Mouse (Mus musculus): ENCODE measurements around the gene Skap1. TPM values are rescaled to one million over a fixed set of nuclear protein-coding genes. Genes with fewer than 3 reads are reported as not detected.
A peak's percentile ranks its signal among the peaks of the same experiment; 100 is the strongest.

Gene Skap1
- polyA plus RNA-seq, 1 experiment from 2014 or later, result 7.9 TPM

DNA sequence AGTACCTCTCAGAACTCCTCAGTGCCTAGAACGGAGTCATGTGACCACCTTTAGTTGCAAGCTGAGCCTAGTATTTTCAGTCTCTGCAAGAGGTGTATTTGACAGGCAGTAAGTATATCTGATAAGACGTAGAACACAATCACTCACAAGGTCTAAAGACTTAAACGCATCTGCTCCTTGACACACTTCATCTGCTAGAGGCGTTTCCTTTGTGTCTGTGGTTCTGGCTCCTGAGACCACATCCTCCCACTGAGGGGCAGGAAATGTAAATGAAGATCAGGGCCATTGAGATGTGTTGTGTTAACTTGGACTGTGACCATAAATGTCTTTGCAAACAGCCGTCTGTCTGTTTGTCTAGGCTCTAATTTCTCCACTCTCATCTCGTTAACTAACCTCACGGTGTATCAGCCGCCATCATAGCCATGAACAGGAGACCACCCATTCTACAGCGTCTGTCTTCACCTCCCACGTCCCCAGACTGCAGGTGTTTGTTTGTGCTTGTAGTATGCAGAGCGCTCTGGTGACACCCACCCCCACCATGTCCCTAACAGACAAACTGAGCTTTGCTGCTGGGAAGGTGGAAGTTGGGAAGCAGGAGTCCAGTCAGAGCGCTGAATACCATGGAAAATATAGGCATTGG is 22.7 kb upstream of the Skap1 start:
- no peak overlapping the region for H3K4me2 ChIP-seq
- H3K27ac ChIP-seq (replicated peaks), result no peak overlapping the region
- no peak for ATAC-seq (ENCODE audit: low FRiP score)
- H3K9ac ChIP-seq (replicated peaks), result no peak overlapping the region
- H3K27me3 ChIP-seq (replicated peaks), result no peaks in the 10 kb centered on the region
- 60% methylated on average over 12 of the region's 12 CpGs for WGBS
- no peaks in the 10 kb centered on the region for H3K9me3 ChIP-seq (replicated peaks)
- H3K4me3 ChIP-seq (replicated peaks), result no peak overlapping the region
- peaks cover 16% of the 10 kb centered on the region for H3K4me1 ChIP-seq
- H3K36me3 ChIP-seq, result no peaks in the 10 kb centered on the region

DNA sequence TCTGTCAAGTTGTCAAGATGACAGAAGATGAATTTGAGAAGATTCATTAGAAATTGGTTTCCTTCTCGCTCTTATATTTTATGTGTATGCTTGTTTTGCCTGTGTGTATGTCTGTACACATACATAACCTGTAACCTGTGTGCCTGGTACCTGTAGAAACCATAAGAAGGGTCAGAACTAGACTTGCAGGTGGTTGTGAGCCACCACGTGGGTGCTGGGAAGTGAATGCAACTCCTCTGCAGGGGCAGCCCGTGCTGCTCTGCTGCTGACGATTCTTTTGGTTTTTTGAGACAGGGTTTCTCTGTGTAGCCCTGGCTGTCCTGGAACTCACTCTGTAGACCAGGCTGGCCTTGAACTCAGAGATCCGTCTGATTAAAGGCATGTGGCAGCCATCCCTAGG is 21.9 kb upstream of the Skap1 start:
- H3K4me3 ChIP-seq (replicated peaks), result no peak overlapping the region
- no peak overlapping the region for H3K27ac ChIP-seq (replicated peaks)
- no peak overlapping the region for H3K9ac ChIP-seq (replicated peaks)
- no peaks in the 10 kb centered on the region for H3K36me3 ChIP-seq
- 84% methylated on average over 5 of the region's 5 CpGs for WGBS
- no peak overlapping the region for H3K4me2 ChIP-seq
- peaks cover 13% of the 10 kb centered on the region for H3K4me1 ChIP-seq
- no peaks in the 10 kb centered on the region for H3K9me3 ChIP-seq (replicated peaks)
- H3K27me3 ChIP-seq (replicated peaks), result no peaks in the 10 kb centered on the region
- no peak for ATAC-seq (ENCODE audit: low FRiP score)

DNA sequence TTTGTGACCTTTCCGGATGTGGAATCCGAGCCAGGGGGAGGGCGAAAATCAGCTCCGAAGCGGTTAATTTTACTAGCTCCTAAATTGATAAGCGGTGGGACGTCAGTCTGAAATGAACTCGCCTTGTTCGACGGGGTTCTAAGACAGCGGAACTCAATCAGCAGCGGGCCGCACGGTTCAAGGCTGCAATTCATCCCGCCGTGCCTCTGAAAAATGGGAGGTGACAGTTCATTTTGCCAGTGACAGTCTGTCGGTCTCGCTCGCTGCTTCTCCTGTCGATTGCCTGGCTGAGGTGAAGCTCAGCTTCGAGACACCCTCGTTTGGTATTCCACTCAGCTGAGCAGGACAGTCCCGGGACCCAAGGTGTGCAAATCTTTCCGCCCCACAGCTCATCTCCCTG is 16.5 kb upstream of the Skap1 start:
- no peak overlapping the region for H3K9ac ChIP-seq (replicated peaks)
- no peaks in the 10 kb centered on the region for H3K9me3 ChIP-seq (replicated peaks)
- WGBS, result 44% methylated on average over 24 of the region's 24 CpGs
- H3K27me3 ChIP-seq (replicated peaks), result no peaks in the 10 kb centered on the region
- ATAC-seq (ENCODE audit: low FRiP score), result no peak
- H3K4me2 ChIP-seq, result no peak overlapping the region
- H3K27ac ChIP-seq (replicated peaks), result no peak overlapping the region
- H3K4me1 ChIP-seq, result peaks cover 9% of the 10 kb centered on the region; the same call in 1 of the 2 replicates
- no peak overlapping the region for H3K4me3 ChIP-seq (replicated peaks)
- no peaks in the 10 kb centered on the region for H3K36me3 ChIP-seq

DNA sequence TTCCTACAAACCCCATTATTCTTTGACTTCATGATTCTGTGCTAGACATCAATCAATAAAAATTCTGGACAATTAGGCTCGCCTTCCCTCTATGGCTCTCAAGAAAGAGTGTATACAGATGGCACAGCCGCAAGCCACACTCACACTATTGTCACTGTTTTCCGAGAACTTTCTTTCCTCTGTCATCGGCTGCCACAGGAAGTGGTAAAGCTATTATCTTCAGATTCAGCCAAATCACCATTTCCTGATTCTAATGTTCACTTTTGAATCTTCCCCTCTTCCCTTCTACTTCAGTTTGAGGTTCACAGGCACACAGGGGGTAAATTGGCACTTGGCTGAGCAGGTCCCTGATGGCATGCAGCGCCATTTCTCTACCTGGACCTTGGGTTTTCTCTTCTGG is 9.3 kb upstream of the Skap1 start:
- Histone ChIP-seq H3K4me3 (replicated peaks) (no peak overlapping the region), H3K36me3 (no peaks in the 10 kb centered on the region), H3K4me2 (no peak overlapping the region), H3K9ac (replicated peaks) (no peak overlapping the region), H3K27me3 (replicated peaks) (no peaks in the 10 kb centered on the region), H3K4me1 (peaks cover 25% of the 10 kb centered on the region), H3K9me3 (replicated peaks) (no peaks in the 10 kb centered on the region), H3K27ac (replicated peaks) (no peak overlapping the region)
- 71% methylated on average over 5 of the region's 5 CpGs for WGBS
- ATAC-seq (ENCODE audit: low FRiP score), result no peak

DNA sequence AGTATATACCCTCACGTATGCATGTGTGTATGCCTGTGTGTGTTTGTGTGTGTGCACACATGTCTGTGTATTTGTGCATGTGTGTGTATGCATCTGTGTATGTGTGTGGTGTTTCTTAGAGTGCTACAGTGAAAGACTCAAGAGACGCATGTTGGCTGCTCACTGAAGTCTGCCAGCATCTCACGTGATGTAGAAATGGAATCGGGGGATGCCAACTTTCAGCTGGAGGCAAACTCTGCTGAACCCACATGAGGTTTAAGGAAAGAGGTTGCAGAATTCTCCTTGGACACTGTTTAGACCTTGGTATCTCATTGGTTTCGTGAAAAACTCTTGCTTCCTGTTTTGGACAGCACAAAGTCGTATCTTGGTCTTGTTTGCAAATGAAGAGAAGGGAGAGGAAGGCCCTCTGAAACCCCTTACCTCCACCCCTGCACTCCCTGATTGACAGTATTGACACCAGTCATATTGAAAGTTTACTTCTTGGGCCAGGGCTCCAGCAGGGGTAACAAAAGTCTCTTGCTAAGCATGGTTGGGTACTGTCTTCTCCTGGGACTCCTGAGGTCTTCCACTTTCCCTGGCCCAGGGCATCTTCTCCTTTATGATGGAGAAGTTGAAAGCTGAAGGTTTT is 8.6 kb upstream of the Skap1 start:
- ATAC-seq (ENCODE audit: low FRiP score), result no peak
- H3K4me2 ChIP-seq, result no peak overlapping the region
- WGBS, result 80% methylated on average over 6 of the region's 6 CpGs
- H3K27me3 ChIP-seq (replicated peaks), result no peaks in the 10 kb centered on the region
- no peak overlapping the region for H3K4me3 ChIP-seq (replicated peaks)
- H3K4me1 ChIP-seq, result peaks cover 25% of the 10 kb centered on the region
- H3K36me3 ChIP-seq, result no peaks in the 10 kb centered on the region
- H3K9ac ChIP-seq (replicated peaks), result no peak overlapping the region
- H3K9me3 ChIP-seq (replicated peaks), result no peaks in the 10 kb centered on the region
- peak overlapping the region; percentile 70; the same call in 1 of the 2 replicates for H3K27ac ChIP-seq (replicated peaks)

DNA sequence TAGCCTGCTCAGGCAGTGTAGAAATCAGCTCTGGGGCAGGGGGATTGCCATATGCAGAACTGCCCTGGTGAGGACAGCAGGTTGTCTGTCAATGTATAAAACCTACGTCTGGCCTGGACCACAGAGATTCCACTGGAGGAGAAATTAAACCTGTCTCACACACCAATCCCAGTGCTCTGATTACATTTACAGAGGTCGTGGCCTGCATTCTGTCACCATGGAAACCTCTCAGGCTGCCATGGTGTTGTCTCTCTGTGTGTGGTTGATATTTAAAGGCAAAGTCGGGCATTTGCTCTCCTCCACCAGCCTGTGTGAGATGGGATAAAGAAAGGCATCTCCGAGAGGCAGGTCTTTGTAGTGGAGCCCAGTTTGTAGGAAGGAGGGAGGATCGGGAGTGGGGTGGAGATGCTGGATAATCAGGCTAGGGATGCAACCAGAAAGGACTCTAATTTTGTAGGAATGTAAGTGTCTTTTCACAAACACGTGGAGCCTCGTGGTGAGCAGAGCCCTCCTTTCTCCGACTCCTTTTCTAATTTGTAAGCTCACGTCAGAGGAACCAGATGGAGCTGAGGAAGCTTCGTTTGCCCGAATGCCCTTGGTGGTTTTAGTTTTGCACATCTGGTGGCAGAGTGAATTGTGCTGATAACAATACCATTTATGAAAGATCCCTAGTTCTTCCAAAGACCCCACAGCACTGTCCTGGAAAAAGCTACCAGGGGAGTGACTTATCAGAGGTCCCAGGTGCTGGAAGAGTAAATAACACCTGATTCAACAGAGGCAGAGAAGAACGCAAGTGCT is 7.7 kb upstream of the Skap1 start:
- Histone ChIP-seq H3K4me2 (no peak overlapping the region), H3K4me3 (replicated peaks) (no peak overlapping the region), H3K4me1 (peaks cover 32% of the 10 kb centered on the region), H3K9ac (replicated peaks) (no peak overlapping the region), H3K27me3 (replicated peaks) (no peaks in the 10 kb centered on the region), H3K27ac (replicated peaks) (peak overlapping the region; percentile 70), H3K36me3 (no peaks in the 10 kb centered on the region), H3K9me3 (replicated peaks) (no peaks in the 10 kb centered on the region)
- 10% methylated on average over 12 of the region's 12 CpGs for WGBS
- ATAC-seq (ENCODE audit: low FRiP score), result peak; percentile 62; the same call in 1 of the 2 replicates

DNA sequence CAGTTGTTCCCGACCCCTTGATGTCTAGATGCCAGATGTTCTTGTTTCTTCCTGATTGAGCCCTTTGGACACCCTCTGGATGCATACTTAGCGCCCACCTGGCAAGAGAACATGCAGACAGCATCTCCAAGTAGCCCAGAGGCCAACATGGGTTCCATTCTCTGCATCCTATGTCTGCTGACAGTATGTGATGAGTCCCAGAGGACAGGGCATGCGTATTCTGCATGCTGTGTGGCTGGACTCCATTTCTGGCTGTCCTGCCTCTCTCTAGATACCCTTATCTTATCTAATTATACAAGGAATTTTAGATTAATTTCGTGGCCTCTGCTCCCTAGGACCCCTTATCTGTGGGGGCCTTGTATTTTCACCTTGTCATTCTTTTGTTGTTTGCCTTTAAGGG is 2.6 kb upstream of the Skap1 start:
- Histone ChIP-seq H3K9ac (replicated peaks) (no peak overlapping the region), H3K9me3 (replicated peaks) (no peaks in the 10 kb centered on the region), H3K4me3 (replicated peaks) (no peak overlapping the region), H3K27ac (replicated peaks) (peak overlapping the region; percentile 75), H3K36me3 (no peaks in the 10 kb centered on the region), H3K4me2 (peak overlapping the region; percentile 30; the same call in 1 of the 2 replicates), H3K4me1 (peaks cover 43% of the 10 kb centered on the region), H3K27me3 (replicated peaks) (0 out of 2 replicates have a peak, but pooled peaks cover 4% of the 10 kb centered on the region)
- 0 out of 2 replicates have a peak, but pooled peaks have one; percentile 34 for ATAC-seq (ENCODE audit: low FRiP score)
- WGBS, result 41% methylated on average over 4 of the region's 4 CpGs

DNA sequence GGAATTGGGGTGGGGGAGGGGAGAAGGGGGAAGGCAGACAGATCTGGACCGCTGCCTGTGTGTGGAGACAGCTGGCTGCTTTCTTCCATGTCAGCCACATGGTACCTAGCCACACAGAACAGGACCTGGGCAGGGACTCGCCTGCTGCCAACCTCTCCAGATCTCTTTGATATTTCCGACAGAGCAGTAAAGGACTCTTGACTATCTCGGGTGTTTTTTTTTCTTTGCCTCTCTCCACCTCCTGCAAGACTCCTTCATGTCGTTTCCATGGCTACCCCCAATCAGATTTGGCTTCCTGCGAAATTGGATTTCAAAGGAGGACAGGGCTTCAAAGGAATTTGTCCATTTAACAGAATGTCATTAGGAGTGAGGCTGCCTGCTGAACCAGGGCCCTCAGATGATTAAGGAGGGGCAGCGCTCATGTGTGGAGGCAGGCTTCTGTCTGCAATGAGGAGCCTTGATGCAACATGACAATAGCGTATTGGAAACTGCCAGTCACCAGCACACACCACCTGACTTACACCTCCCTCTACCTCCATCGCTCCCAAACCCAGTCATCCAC is 2.1 kb upstream of the Skap1 start:
- WGBS, result 9% methylated on average over 9 of the region's 9 CpGs
- no peaks in the 10 kb centered on the region for H3K36me3 ChIP-seq
- no peaks in the 10 kb centered on the region for H3K9me3 ChIP-seq (replicated peaks)
- peak overlapping the region; percentile 30 for H3K4me2 ChIP-seq
- H3K27ac ChIP-seq (replicated peaks), result peak overlapping the region; percentile 75
- H3K9ac ChIP-seq (replicated peaks), result no peak overlapping the region
- H3K4me1 ChIP-seq, result peaks cover 41% of the 10 kb centered on the region
- H3K27me3 ChIP-seq (replicated peaks), result 0 out of 2 replicates have a peak, but pooled peaks cover 4% of the 10 kb centered on the region
- no peak overlapping the region for H3K4me3 ChIP-seq (replicated peaks)
- peak; percentile 45 for ATAC-seq (ENCODE audit: low FRiP score)

DNA sequence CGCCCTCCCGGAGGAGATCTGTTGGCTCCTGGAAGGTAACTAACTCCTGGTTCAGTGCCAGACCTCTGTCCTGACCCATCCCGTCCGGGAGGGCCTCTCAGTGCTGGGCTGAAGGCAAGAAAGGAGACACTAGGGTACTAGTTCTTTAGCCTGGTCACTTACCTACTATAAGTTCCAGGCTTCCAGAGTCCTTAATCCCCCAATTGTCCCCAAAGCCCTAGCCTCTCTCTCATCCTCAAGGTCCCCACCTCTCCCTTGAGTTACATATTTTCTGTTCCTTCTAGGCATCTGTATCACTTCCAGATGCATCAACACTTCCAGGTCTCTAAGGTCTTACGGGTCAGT is 295 bp downstream of the Skap1 start:
- Histone ChIP-seq H3K4me1 (peaks cover 39% of the 10 kb centered on the region), H3K9ac (replicated peaks) (peak overlapping the region; percentile 47; the same call in 1 of the 2 replicates)
- 36% methylated on average over 3 of the region's 5 CpGs for WGBS

DNA sequence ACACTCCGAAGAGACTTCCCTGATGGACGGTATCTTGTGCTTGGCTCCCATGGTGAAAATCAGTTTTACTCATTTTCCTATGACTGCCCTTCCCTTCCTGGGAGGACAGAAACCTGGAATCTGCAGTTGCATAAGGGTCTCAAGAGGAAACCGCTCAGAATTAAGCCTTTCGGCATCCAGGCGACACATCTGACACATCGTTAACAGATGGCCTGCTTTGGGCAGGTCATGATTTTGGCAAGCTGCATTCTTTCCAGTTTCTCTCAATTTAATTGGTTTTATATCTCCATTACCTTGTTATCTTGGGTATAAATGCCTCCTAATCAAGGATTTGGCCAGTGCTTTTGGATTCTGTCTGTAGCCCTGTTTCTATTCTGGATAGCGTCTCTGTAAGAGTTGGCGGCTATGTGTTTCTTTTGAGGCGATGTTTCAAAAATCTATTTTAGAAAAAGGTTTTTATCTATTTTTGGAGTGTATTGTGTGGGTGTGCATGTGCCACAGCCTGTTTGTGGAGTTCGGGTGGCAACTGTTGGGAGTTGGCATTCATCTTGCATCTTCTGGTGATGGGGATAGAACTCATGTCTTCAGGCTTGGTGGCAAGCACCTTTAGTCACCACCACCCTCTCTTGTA is 1.1 kb downstream of the Skap1 start:
- H3K4me3 ChIP-seq (replicated peaks), result no peak overlapping the region
- no peak overlapping the region for H3K9ac ChIP-seq (replicated peaks)
- H3K9me3 ChIP-seq (replicated peaks), result no peaks in the 10 kb centered on the region
- H3K4me2 ChIP-seq, result no peak overlapping the region
- H3K27ac ChIP-seq (replicated peaks), result no peak overlapping the region
- 73% methylated on average over 10 of the region's 10 CpGs for WGBS
- H3K4me1 ChIP-seq, result peaks cover 39% of the 10 kb centered on the region
- no peak for ATAC-seq (ENCODE audit: low FRiP score)
- H3K36me3 ChIP-seq, result no peaks in the 10 kb centered on the region
- H3K27me3 ChIP-seq (replicated peaks), result 0 out of 2 replicates have a peak, but pooled peaks cover 4% of the 10 kb centered on the region

More for the DNA sequence above, 295 bp downstream of the Skap1 start:
- H3K4me2 ChIP-seq, result peak overlapping the region; percentile 82
- H3K36me3 ChIP-seq, result no peaks in the 10 kb centered on the region
- no peak for ATAC-seq (ENCODE audit: low FRiP score)
- 0 out of 2 replicates have a peak, but pooled peaks cover 4% of the 10 kb centered on the region for H3K27me3 ChIP-seq (replicated peaks)
- peak overlapping the region; percentile 40 for H3K4me3 ChIP-seq (replicated peaks)
- no peaks in the 10 kb centered on the region for H3K9me3 ChIP-seq (replicated peaks)
- H3K27ac ChIP-seq (replicated peaks), result no peak overlapping the region

DNA sequence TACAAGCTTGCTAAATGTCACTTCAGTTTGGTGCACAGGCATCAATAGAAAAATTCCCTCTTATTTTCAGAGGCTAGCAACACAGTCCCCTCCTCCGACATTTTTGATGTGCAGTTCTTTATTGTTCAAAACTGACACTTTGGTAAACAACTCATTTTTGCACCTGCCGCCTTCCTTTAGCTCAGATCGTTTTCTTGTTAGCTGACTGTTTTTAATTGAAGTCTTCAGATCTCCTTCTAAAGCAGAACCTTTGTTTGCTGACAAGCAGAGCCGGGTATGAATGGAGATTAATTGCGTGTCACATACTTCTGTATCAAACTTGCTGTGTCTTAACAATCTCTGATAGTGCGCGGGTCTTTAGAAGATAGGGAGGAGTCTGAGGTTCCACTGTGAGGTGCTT is 2.0 kb downstream of the Skap1 start:
- Histone ChIP-seq H3K27me3 (replicated peaks) (0 out of 2 replicates have a peak, but pooled peaks cover 4% of the 10 kb centered on the region), H3K9ac (replicated peaks) (no peak overlapping the region), H3K27ac (replicated peaks) (no peak overlapping the region), H3K4me1 (peaks cover 35% of the 10 kb centered on the region), H3K36me3 (no peaks in the 10 kb centered on the region), H3K9me3 (replicated peaks) (no peaks in the 10 kb centered on the region), H3K4me3 (replicated peaks) (no peak overlapping the region), H3K4me2 (no peak overlapping the region)
- ATAC-seq (ENCODE audit: low FRiP score), result no peak
- 42% methylated on average over 7 of the region's 7 CpGs for WGBS

All from neural tube, embryonic 15.5 days (tissue).